Mouse (Mus musculus) liver, embryonic 14.5 days (tissue): ENCODE measurements at regions not wholly inside any gene's neighbourhood (a gene's known extent, or its start where the extent isn't known, plus 50 kb on each side); places are given as distances from the start of the nearest gene placed in this dataset.

Experiments used
- ATAC-seq: fragments of 200-750 bp; cut with Nextera tagmentation; 2 replicates; pipeline ENCODE4 v1.8.0; 2017; ENCODE audit warnings: moderate number of reproducible peaks, mild to moderate bottlenecking, moderate library complexity; ENCODE audit not compliant: insufficient read depth
- DNase-seq, 3 experiments: peaks; one replicate each; pipeline ENCODE4 v3.0.0-alpha.2; 2012 to 2013; ENCODE audit warnings: low read depth in 3 of 3, low spot score in 3 of 3
- H3K27ac ChIP-seq: fragments of 300-500 bp; sonication (generic); 2 replicates; pipeline ENCODE4 v1.5.1; 2014; ENCODE audit warnings: moderate library complexity, mild to moderate bottlenecking, control low read depth, inconsistent platforms
- H3K27me3 ChIP-seq: fragments of 300-500 bp; sonication (generic); 2 replicates; pipeline ENCODE4 v1.6.1; 2014; ENCODE audit warnings: mild to moderate bottlenecking, low read length, moderate library complexity; ENCODE audit not compliant: control insufficient read depth, insufficient read depth
- H3K36me3 ChIP-seq: fragments of 300-500 bp; sonication (generic); replicated peaks from 2 replicates; pipeline ENCODE4 v1.6.1; 2014; ENCODE audit warnings: low read depth; ENCODE audit not compliant: control insufficient read depth, insufficient read depth
- H3K4me1 ChIP-seq, 2 experiments: fragments of 200-500 bp in 1 of 2; fragments of 300-500 bp in 1 of 2; sonication (generic) in 1 of 2; replicated peaks; 2 replicates each; pipeline ENCODE4 v1.6.1; 2012 to 2014; ENCODE audit warnings: antibody characterized with exemption in 1 of 2, inconsistent platforms in 1 of 2, low read length in 1 of 2; ENCODE audit not compliant: control insufficient read depth in 2 of 2, insufficient read depth in 2 of 2
- H3K4me2 ChIP-seq: fragments of 300-500 bp; sonication (generic); 2 replicates; pipeline ENCODE4 v1.6.1; 2014; ENCODE audit warnings: low read depth, mild to moderate bottlenecking, control low read depth, moderate library complexity
- H3K4me3 ChIP-seq, 2 experiments: fragments of 200-500 bp in 1 of 2; fragments of 300-500 bp in 1 of 2; sonication (generic) in 1 of 2; 2 replicates each; pipeline ENCODE4 v1.5.1; 2012 to 2014; ENCODE audit warnings: low read depth in 2 of 2, low read length in 2 of 2, mild to moderate bottlenecking in 2 of 2, control low read depth in 1 of 2, inconsistent platforms in 1 of 2, moderate library complexity in 1 of 2; ENCODE audit not compliant: insufficient read depth in 1 of 2
- H3K9ac ChIP-seq: fragments of 300-500 bp; sonication (generic); replicated peaks from 2 replicates; pipeline ENCODE4 v1.6.1; 2014; ENCODE audit warnings: mild to moderate bottlenecking, control low read depth, moderate library complexity
- H3K9me3 ChIP-seq: fragments of 300-500 bp; sonication (generic); 2 replicates; pipeline ENCODE4 v1.6.1; 2016; ENCODE audit warnings: low read length, mixed read lengths; ENCODE audit not compliant: control insufficient read depth
- CTCF ChIP-seq: IDR thresholded peaks from 2 replicates; pipeline ENCODE4 v1.5.1; 2016; ENCODE audit warnings: antibody characterized with exemption, low read depth, control low read depth
- EP300 ChIP-seq: IDR thresholded peaks from 2 replicates; pipeline ENCODE4 v1.6.1; 2016; ENCODE audit warnings: antibody characterized with exemption, low read depth
- WGBS: fragments of 180-500 bp; shearing (Covaris S2); extraction: QIAGEN DNeasy Blood & Tissue Kit; methylation state at CpG from one replicate; pipeline ENCODE4 v1.1.7; 2014; ENCODE audit not compliant: insufficient replicate concordance; 5-methylcytosine and 5-hydroxymethylcytosine counted together

GRCm38 (mm10) chr4:10072500-10073106, 801.7 kb upstream of the 2610301B20Rik start:
- Histone ChIP-seq H3K27ac (no peak overlapping the region), H3K36me3 (no peaks in the 10 kb centered on the region), H3K4me2 (no peak overlapping the region), H3K9me3 (no peaks in the 10 kb centered on the region), H3K27me3 (no peaks in the 10 kb centered on the region), H3K4me1 (no peaks in the 10 kb centered on the region), H3K9ac (no peak overlapping the region), H3K4me3 (no peak overlapping the region)
- WGBS: 20% methylated on average over 5 of the region's 5 CpGs
- DNase-seq (no peak), ATAC-seq (no peak)
- TF ChIP-seq CTCF (no peak), EP300 (no peak)

DNA sequence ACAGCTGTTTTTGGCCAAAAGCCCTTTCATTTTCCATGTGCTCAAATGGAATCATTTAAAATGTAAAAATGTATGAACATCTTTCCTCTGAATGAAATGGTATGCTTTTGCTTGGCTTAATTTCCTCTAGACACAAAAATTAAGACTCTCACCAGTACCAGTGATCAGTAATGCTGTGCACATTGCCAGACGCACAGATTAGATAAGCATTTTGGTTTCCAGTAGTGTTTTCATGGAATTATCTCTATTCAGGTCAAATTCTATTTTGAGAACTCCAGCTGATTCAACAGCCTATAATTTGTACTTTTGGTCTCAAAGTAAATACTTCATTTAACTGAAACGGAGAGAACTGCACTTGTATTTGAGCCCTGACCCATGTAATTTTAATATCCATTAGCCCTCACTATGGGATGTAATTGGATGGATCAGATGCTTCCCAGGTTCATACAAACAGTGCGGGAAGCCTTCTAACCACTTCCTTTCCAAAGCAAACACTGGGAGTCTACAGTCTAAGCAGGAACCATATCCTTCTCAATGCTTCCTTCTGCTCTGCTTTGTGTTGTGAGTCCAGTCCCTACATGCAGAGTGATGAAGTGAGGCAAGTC, 794.6 kb upstream of the 2610301B20Rik start:
- no peak overlapping the region for H3K4me2 ChIP-seq
- H3K27ac ChIP-seq: no peak overlapping the region
- no peaks in the 10 kb centered on the region for H3K36me3 ChIP-seq
- 40% methylated on average over 3 of the region's 3 CpGs for WGBS
- H3K4me1 ChIP-seq: no peaks in the 10 kb centered on the region
- no peak overlapping the region for H3K9ac ChIP-seq
- no peak overlapping the region for H3K4me3 ChIP-seq
- DNase-seq (no peak), ATAC-seq (no peak)
- no peaks in the 10 kb centered on the region for H3K9me3 ChIP-seq
- no peaks in the 10 kb centered on the region for H3K27me3 ChIP-seq
- no peak for TF ChIP-seq EP300
- no peak for TF ChIP-seq CTCF

GRCm38 (mm10) chr4:10114831-10115230, 759.5 kb upstream of the 2610301B20Rik start:
- ATAC-seq (no peak), DNase-seq (no peak)

DNA sequence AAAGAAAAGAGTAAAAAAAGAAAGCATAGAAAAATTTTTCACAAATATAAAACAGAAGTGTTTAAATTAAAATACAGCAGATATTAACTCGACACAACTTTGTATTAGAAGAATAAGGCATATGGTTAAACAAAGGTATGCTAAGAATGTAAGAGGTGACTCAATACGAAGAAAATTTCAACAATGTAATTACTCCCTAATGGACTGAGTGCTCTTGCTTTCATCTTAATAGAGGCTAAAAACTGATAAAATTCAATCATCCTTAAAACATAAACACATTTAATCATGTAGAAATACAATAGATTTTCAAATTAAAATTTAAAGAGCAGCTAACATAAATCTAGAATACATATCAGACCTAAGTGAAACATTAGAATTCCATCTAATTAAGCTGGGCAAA, 756.3 kb upstream of the 2610301B20Rik start:
- no peaks in the 10 kb centered on the region for H3K36me3 ChIP-seq
- ATAC-seq: no peak
- no peak overlapping the region for H3K4me2 ChIP-seq
- H3K27me3 ChIP-seq: no peaks in the 10 kb centered on the region
- H3K4me1 ChIP-seq: no peaks in the 10 kb centered on the region
- H3K9me3 ChIP-seq: no peaks in the 10 kb centered on the region
- DNase-seq: no peak
- H3K27ac ChIP-seq: no peak overlapping the region
- H3K4me3 ChIP-seq: no peak overlapping the region
- TF ChIP-seq EP300: no peak
- no peak for TF ChIP-seq CTCF
- WGBS: 38% methylated on average over 2 of the region's 2 CpGs
- H3K9ac ChIP-seq: no peak overlapping the region

More at GRCm38 (mm10) chr4:10114831-10115230, 759.5 kb upstream of the 2610301B20Rik start:
- Histone ChIP-seq H3K9me3 (no peaks in the 10 kb centered on the region), H3K27ac (no peak overlapping the region), H3K27me3 (no peaks in the 10 kb centered on the region), H3K36me3 (no peaks in the 10 kb centered on the region), H3K4me3 (no peak overlapping the region), H3K4me1 (no peaks in the 10 kb centered on the region), H3K9ac (no peak overlapping the region), H3K4me2 (no peak overlapping the region)
- TF ChIP-seq EP300: no peak
- TF ChIP-seq CTCF: no peak
- WGBS: 51% methylated on average over 4 of the region's 4 CpGs

- no peak overlapping the region for H3K4me3 ChIP-seq
- 57% methylated on average over 2 of the region's 2 CpGs for WGBS
- no peaks in the 10 kb centered on the region for H3K36me3 ChIP-seq
- no peak overlapping the region for H3K9ac ChIP-seq
- H3K4me1 ChIP-seq: no peaks in the 10 kb centered on the region
- no peak overlapping the region for H3K27ac ChIP-seq
- no peak overlapping the region for H3K4me2 ChIP-seq
- no peak for DNase-seq
- no peaks in the 10 kb centered on the region for H3K9me3 ChIP-seq
- ATAC-seq: no peak
- no peaks in the 10 kb centered on the region for H3K27me3 ChIP-seq
- no peak for TF ChIP-seq CTCF
- no peak for TF ChIP-seq EP300
These were observed 750.0 kb upstream of the 2610301B20Rik start for GRCm38 (mm10) chr4:10124252-10124651.
